Mouse (Mus musculus) T-helper 2 cell (primary cell): ENCODE measurements at regions not wholly inside any gene's neighbourhood (a gene's known extent, or its start where the extent isn't known, plus 50 kb on each side); places are given as distances from the start of the nearest gene placed in this dataset.
"Not testable (repeated sequence)": the region's sequence is repeated elsewhere in the genome, so short reads cannot be mapped to it uniquely, and the experiment has no call there.

Experiments used
- in situ Hi-C: fragments of 300-600 bp; cut with MboI, MseI; formaldehyde crosslinking; loops from one replicate; pipeline ENCODE4 v1.15.1; 2025; ENCODE audit warnings: high pct_unique_total_duplicates

DNA sequence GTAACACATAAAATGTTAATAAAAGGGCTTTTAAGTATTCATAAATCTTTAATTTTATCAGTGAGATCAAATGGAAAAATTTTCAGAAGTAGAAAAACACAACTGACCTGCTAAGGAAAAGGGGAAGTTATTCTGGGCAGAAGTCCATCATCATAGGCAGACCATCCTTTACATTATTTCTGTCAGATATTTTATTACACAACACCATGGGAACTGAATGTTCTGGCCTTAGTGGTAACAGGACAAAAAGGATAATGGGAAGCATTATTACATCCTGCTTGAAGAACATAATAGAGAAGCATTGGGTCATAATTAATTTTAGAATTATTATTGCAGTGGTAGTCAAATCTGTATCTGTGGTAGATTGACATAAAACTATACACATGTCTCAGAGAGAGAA, 603.5 kb upstream of the Gje1 start:
- in situ Hi-C loops, result no loop called here

DNA sequence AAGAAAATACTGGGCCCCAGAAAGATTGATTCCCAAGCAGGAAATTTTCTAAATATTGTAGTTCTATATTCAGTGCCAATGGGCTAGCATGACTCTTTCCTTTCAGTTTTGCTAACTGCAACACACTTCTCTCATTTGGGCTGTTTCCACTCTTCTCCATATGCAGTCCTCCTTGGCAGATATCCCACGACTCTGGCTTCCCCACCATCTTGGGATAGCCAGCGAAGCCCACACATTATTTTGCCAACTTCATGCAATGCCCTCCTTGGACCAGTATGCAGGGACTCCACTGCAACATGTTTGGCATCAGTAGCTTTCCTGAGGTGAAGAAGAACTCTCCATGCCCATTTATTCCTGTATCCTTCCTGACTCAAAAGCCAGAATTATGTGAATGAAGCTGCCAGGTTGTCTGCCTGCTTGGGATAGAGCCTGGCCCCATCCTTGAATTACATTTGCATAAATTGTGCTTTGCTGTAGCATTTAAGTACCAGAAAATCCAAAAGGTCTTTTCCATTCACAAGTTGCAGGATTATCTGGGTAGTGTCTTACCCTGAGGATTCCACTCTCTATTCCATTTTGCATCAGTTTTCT, 599.1 kb upstream of the Gje1 start:
- in situ Hi-C loops, result no loop called here

DNA sequence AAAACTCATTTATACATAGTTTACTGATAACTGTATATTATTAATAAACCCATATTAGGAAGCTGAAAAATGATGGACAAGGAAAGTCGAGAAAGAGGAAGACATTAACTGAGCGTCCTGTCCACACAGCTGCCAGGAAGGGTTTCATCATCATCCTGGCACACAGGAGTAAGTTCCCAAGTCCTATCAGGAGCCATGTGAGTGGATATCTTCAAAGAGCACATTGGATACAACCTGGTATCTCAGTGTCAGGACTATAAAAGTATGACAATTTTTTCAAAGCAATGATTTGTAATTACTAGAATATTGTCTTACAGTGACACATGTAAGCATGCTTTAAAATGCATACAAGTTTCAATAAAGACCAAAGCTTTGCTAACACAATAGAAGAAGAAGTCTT, 592.6 kb upstream of the Gje1 start:
- in situ Hi-C loops, result no loop called here

DNA sequence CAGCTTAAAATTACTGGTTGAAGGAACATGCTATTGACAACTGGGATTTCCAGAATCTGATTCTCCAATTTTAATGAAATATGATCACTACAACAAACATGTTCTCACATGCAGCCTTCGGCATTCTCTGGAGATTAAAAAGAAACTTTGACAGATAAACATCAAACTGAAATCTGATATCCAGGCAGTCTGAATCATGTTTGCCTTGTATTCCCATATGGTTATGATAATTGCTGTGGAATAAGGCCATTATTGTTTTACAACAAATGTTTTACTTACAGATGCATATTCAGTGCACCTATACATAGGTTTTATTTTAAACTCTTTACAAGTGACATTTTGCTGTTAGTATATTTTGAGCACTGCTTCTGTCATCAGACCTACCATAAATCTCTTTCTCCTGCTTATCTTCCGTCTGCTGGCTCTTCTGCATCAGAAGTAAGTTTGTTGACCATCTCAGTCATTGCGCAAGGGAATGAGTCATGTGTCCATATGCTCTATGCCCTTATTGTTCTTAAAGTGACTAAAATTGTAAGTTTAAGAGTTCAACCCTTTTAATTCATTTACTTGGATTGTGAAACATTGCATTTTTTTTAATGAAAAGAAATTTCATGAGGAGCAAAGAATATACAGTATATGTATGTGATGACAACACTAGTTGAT, 587.9 kb upstream of the Gje1 start:
- in situ Hi-C loops, result no loop called here

DNA sequence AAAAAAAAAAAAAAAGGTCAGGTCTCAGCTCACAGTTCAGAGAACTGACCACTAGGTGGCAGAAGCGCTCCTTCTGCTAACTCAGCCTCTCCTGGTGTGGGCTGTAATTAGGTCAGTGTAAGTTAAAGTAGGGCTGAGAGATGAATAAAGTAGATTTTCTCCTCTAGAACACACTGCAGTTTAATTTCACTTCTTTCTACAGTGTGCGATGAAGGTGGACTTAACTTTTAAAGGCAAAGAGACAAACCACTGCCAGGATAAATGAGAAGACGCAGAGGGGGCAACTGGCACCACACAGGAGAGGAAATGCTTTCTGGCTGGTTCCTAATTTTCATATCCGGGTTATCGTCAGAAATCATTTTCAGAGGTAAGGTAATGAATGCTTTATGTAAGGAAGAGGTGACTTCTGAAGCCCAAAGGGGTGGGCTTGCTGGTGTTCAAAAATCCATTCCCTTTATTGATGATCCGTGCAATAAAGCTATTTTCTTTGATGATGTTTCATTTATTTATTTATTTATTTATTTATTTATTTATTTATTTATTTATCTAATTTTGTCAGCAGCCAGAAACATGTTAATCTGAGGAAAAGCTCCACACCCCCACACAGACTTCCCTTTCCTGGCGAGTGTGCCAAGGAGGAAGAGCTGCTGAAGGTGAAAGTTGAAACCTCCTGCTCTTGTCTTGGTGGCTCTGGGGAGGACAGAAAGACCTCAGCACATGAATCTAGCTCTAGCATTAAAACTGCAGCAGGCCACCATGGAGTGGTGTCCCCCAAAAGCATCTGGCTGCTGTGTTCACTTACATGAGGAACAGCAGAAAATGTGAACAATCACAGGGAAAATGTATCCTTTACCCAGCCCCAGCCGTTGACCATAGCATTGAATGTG, 582.4 kb upstream of the Gje1 start:
- in situ Hi-C loops, result no loop called here

DNA sequence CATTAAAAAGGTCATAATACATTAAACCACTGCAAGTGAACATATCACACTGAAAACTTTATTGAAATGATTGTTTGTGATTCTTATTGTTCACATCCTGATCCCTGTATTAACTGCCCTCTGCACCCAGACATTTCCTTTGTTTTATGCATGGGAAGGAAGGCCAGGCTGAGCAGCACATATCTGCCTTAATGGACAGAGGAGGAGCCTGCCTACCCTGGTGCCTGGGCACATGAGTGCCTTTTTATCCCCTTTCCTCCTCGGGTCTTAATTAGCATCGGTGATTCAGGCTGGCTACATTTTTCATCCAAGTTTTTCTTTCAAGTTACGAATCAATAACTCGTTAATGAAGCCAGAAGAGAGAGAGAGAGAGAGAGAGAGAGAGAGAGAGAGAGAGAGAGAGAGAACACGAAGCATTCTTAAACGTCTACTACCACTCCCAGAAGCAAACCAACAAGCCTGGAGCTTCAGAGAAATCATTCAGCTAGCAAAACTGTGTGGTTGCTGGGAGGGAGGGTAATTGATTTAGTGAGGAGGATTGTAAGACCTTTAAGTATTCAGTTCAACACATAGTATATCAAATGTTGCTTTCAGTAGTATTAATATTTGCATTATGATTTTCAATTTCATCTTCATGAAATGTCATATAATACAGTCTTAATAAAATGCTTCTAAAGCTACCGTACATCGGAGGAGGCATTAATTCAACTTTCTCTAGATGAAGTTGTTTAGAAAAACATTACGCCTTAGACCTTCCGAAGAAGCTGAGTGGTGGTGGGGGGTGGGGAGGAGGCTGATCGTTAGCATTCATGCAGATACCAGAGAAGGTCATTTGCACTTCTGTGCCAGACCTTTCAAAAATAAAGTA, 581.6 kb upstream of the Gje1 start:
- in situ Hi-C loops, result loop anchor here (25.0 kb wide), 1 partner anchor 1888 kb away; no protein-coding TSS in a partner anchor

DNA sequence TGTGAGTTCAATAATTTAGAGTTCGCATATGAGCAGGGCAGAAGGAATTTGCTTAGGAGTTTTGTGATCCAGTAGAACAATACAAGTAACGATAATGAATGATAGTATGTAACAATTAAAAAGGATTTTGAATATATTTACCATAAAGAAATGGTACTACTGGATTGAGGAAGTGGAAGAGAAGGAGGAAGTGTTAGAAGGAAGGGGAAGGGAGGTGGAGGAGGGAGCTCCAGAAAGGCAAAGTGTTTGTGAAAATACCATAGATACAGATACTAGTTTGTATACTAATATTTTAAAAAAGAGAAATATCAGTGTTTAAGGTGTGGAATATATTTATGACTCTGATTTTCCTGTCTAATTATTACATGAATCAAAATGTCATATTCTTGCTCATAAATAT, 579.2 kb upstream of the Gje1 start:
- in situ Hi-C loops, result loop anchor here (25.0 kb wide), 1 partner anchor 1890 kb away; no protein-coding TSS in a partner anchor

DNA sequence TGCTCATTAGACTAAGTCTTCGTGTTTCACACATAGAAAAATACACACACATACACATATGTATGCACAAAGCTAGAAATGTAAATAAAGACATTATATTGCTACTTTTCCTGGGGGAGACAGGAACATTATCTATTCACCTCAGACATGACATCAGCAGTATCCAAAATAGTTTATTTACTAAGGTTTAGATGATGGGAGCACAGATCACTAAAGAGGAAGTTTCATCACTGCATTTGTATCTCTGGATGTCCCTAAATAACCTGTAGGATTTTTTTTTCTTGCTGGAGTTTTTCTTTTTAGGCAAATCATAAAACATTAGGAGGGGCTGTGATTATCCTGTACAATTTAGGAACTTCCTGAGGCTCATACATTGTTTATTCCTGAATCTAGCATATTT, 576.1 kb upstream of the Gje1 start:
- in situ Hi-C loops, result loop anchor here (25.0 kb wide), 1 partner anchor 1893 kb away; no protein-coding TSS in a partner anchor

DNA sequence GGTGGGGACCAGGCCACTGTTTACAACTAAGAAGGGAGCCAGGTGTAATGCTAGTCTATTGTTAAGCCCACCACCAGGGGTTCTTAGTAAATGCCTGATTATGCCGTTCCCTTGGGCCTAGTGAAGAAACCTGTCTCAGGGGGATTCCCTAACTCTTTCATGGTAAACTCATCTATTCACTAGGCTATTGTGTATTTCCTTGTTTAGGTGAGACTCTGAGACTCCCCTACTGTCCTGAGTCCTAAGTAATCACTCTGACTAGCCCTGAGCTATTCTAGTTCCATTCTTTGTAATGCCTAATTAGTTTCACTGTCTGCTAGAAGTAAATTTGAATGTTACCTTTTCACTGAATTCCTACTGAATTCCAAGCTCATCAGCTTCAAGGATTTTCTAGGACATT, 545.3 kb upstream of the Gje1 start:
- in situ Hi-C loops, result not testable (repeated sequence)

DNA sequence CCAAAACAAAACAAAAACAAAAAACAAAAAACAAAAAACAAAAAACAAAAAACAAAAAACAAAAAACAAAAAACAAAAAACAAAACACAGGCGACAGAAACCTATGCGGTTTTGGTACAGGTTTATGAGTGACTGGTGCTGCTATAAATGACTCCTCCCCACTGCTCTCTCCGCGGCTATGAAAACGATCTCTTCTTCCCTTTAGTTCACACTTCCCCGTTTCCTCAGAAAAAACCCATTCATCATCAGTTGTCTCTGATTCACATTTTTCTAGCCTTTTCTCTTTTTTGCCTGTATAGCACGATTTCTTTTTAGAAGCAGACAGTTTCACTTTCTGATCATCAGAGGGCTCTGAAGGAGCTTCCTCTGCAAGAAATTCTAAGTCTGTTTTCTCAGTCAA, 544.3 kb upstream of the Gje1 start:
- in situ Hi-C loops, result not testable (repeated sequence)

DNA sequence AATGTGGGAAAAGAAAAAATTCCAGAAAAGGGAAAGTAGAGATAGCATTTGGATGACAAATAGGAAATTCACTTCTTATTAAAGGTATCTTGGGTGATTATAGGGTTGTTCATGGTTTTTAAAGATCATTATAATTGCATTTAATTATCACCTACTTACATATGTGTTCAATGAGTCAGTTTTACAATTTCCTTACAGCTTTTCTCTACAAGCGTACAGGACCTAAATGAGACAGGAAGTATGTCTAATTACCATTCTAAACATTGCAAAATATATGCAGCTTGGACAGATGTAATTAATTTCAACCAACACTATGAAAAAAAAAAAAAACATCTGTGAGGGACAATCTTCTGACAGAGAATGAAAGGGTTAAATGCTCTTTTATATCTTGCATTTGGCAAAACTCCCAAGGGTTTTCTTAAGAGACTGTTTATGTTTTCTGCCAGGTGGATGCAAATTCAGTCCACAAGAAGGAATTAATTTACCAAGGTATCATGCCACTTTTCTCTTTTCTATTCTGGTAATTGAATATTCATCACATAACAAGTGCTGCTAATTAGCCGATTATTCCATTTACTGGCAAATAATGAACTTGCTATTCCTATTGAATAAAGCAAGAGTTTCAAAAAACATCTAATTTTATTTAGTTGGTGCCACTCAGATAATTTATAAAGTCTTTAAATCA, 531.5 kb upstream of the Gje1 start:
- in situ Hi-C loops, result no loop called here

DNA sequence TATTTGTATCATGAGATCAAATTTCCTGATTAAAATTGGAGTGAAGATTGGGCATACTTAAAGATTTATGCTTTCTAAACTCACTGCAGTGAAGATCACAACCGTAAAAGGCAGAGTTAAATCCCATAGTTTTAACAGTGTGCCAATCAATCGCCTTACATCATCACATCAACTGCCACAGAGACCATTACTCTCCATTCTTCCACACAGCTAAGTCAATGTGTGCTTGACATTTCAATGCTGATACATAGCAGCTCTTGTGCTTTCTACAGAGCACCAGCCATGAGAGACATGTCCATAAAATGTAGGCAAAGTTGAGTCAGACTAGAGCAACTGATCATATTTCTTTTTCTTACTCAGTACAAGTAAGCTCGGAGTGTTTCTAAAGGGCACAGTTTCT, 530.9 kb upstream of the Gje1 start:
- in situ Hi-C loops, result no loop called here

DNA sequence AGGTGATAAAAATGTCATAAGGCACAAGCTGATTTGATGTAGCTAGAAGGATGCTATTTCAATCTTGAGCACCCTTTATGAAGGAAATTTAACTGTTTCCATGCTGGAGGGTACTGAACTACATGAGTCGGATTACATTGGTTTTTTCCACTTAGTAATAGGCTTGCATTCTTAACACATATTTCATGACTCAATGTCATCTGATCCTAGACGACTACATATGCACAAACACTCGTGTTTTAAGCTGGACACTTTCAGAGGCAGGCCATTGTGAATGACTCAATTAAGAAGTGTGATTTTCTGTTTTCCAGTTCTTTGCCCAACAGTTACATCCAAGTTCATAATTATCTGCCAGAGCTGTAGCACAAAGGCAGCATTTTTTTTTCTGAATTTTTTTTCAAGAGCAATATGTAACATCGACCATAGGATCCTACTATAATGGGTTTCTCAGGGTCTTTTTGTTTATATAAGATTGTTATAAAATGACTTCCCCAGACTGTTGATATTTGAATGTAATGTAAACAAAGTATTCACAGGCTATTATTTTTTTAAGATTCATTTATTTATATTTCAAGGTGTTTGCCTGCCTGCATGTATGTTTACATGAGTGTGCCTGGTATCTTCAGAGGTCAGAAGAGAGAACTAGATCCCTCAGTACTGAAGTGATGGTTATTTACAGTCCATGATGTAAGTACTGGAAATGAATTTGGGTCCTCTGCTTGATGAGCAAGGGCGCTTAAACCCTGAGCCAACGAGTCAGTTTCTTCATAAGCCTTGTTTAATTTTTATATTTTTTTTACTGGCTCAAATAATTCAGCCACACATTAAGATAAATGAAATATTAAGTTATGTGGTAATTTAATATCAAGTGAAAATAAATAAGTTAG, 526.6 kb upstream of the Gje1 start:
- in situ Hi-C loops, result no loop called here

DNA sequence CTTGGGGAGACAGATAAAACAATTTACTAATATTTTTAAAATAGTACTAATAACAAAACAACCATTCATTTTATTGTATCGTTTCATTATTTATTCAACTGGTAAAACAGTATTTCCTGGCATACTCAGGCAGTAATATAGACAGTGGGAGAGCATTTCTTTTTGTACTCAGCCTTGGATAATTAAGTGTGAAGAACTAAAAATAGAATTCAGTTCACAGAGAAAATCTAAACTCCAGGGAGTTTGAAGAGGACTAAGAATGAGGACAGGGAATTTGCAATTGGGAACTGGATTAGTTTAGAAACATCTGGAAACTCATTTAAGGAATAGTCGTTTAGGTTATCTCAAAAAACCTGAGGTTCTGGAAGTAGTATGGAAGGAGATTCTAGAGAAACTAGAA, 525.4 kb upstream of the Gje1 start:
- in situ Hi-C loops, result no loop called here

DNA sequence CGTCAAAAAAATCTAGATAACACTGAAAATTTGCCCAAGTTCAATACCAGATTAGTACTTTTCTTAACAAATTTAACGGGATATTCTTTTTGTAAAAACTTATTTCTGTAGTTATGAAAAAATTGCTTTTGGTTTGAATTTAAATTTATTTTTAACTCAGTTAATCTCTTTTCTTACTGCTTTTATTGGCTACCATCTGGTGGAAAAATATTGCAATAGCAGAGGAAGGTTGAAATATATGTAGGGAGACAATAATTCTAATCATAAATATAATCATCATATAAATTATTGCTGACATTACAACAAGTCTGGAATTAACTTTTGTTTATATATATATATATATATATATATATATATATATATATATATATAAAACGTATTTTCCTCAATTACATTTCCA, 500.9 kb upstream of the Gje1 start:
- in situ Hi-C loops, result no loop called here

DNA sequence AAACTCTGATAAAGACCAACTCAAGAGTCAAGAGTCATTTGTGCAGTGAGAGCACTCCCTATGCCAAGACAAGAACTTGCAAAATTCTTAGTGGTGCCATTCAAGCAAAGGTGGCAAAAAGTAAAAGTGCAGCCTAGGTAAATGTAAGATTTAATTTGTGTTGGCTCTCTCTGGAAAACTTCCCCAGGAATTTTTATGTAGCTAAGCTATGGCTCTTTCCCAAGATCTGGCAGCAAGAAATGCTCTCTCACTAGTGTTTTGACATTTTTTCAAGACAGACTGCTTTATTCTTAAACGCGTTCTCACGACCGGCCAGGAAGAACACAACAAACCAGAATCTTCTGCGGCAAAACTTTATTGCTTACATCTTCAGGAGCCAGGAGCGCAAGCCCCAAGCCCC, 461.6 kb upstream of the Gje1 start:
- in situ Hi-C loops, result no loop called here

DNA sequence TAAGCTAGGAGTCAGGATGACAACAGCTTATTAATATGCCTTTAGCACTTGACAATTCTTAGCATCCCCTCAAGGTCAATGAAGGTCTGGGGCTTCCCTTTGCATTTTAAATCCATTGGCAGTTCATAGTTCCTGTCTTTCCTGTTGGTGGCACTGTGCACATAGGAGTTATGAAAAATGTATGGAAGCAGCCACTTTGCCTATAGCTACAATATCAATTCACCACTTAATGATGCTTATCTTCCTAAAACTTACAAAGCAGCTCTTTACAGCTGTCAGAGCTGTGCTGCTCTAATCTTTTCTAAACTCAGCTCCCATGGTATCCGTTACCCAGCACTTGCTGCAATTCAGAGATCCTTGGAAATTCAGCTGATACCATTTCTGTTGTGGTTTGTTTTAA, 456.4 kb upstream of the Gje1 start:
- in situ Hi-C loops, result no loop called here

DNA sequence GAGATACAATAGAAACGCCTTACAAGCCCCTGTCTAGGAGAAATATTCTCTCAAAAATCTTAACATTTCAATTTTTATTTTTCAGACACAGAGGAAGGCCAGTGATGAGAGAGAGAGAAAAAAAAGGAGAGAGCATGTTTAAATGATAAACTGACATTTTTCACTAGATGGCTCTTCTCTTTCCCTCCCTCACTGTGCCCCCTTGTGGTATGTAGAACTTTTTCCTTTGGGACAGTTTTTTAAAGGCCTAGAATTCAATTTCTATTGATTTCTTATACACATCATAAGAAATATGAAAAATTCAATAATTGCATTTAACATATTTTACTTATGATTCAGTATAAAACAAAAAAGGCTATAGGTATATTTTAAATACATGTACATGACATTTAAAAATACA, 454.5 kb upstream of the Gje1 start:
- in situ Hi-C loops, result no loop called here

DNA sequence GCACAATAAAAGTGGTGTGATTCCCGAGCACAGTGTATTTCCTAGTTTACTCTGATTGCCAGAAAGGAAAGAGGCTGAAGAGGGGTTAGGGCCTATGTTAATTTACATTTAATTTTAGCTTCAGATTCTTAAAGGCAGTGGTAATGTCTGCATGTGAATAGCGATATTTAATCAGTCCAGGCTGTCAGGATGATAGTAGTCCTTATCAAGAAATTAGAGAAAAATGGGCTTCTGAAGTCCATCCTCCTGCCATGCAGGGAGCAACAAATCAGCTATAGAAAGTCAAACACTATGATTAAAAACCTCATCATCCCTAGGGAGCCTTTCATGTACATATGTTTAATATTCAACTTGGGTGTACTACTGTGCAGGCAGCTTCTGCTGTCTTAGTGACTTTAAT, 422.7 kb upstream of the Gje1 start:
- in situ Hi-C loops, result no loop called here
